Mouse (Mus musculus): ENCODE data around the gene Wdr95. TPM values are rescaled to one million over a fixed set of nuclear protein-coding genes. Genes with fewer than 3 reads are reported as not detected.

The Wdr95 gene
- polyA plus RNA-seq, 1 experiment from 2014 or later = 0.36 TPM

- DNase-seq (ENCODE audit: low spot score) (no peak), ATAC-seq (ENCODE audit: low FRiP score) (no peak)
- no peaks in the 10 kb centered on the region for H3K36me3 ChIP-seq (replicated peaks; ENCODE audit: control insufficient read depth, insufficient read depth)
- H3K27me3 ChIP-seq (ENCODE audit: control insufficient read depth, insufficient read depth, low read length) = no peaks in the 10 kb centered on the region
- H3K4me2 ChIP-seq (replicated peaks) = peak overlapping the region; percentile 24
- peaks cover 21% of the 10 kb centered on the region for H3K4me1 ChIP-seq (replicated peaks; ENCODE audit: control insufficient read depth, insufficient read depth, low read length)
- WGBS = 25% methylated on average over 9 of the region's 9 CpGs
- H3K4me3 ChIP-seq (replicated peaks; ENCODE audit: low read length) = no peak overlapping the region
- no peaks in the 10 kb centered on the region for H3K9me3 ChIP-seq (ENCODE audit: control insufficient read depth, low read length)
- peak overlapping the region; percentile 75 for H3K27ac ChIP-seq
- H3K9ac ChIP-seq = no peak overlapping the region
These were observed 14.9 kb upstream of the Wdr95 start for GRCm38 (mm10) chr5:149513438-149514086.

GRCm38 (mm10) chr5:149514087-149514671, 14.3 kb upstream of the Wdr95 start:
- peak overlapping the region; percentile 24 for H3K4me2 ChIP-seq (replicated peaks)
- no peak overlapping the region for H3K4me3 ChIP-seq (replicated peaks; ENCODE audit: low read length)
- ATAC-seq (ENCODE audit: low FRiP score) (peak; percentile 61), DNase-seq (ENCODE audit: low spot score) (peak; percentile 73)
- 0 out of 2 replicates have a peak overlapping the region, but pooled peaks have one; percentile 2 for H3K9ac ChIP-seq
- H3K27me3 ChIP-seq (ENCODE audit: control insufficient read depth, insufficient read depth, low read length) = no peaks in the 10 kb centered on the region
- no peaks in the 10 kb centered on the region for H3K36me3 ChIP-seq (replicated peaks; ENCODE audit: control insufficient read depth, insufficient read depth)
- WGBS = 13% methylated on average over 14 of the region's 14 CpGs
- H3K9me3 ChIP-seq (ENCODE audit: control insufficient read depth, low read length) = no peaks in the 10 kb centered on the region
- peaks cover 21% of the 10 kb centered on the region for H3K4me1 ChIP-seq (replicated peaks; ENCODE audit: control insufficient read depth, insufficient read depth, low read length)
- H3K27ac ChIP-seq = peak overlapping the region; percentile 75

GRCm38 (mm10) chr5:149514890-149515289, 13.6 kb upstream of the Wdr95 start:
- 61% methylated on average over 3 of the region's 3 CpGs for WGBS
- no peak overlapping the region for H3K4me3 ChIP-seq (replicated peaks; ENCODE audit: low read length)
- DNase-seq (ENCODE audit: low spot score) = no peak
- peak overlapping the region; percentile 75 for H3K27ac ChIP-seq
- peaks cover 21% of the 10 kb centered on the region for H3K4me1 ChIP-seq (replicated peaks; ENCODE audit: control insufficient read depth, insufficient read depth, low read length)
- no peaks in the 10 kb centered on the region for H3K27me3 ChIP-seq (ENCODE audit: control insufficient read depth, insufficient read depth, low read length)
- no peak for ATAC-seq (ENCODE audit: low FRiP score)
- no peak overlapping the region for H3K9ac ChIP-seq
- H3K36me3 ChIP-seq (replicated peaks; ENCODE audit: control insufficient read depth, insufficient read depth) = no peaks in the 10 kb centered on the region
- H3K4me2 ChIP-seq (replicated peaks) = no peak overlapping the region
- H3K9me3 ChIP-seq (ENCODE audit: control insufficient read depth, low read length) = no peaks in the 10 kb centered on the region

- ATAC-seq (ENCODE audit: low FRiP score) (no peak), DNase-seq (ENCODE audit: low spot score) (no peak)
- no peaks in the 10 kb centered on the region for H3K36me3 ChIP-seq (replicated peaks; ENCODE audit: control insufficient read depth, insufficient read depth)
These were observed 11.4 kb upstream of the Wdr95 start for GRCm38 (mm10) chr5:149517116-149517515.

GRCm38 (mm10) chr5:149520806-149521205, 7.7 kb upstream of the Wdr95 start:
- H3K27ac ChIP-seq = no peak overlapping the region
- no peak overlapping the region for H3K4me3 ChIP-seq (replicated peaks; ENCODE audit: low read length)
- ATAC-seq (ENCODE audit: low FRiP score) = no peak
- no peaks in the 10 kb centered on the region for H3K9me3 ChIP-seq (ENCODE audit: control insufficient read depth, low read length)
- H3K36me3 ChIP-seq (replicated peaks; ENCODE audit: control insufficient read depth, insufficient read depth) = no peaks in the 10 kb centered on the region
- WGBS = 90% methylated on average over 5 of the region's 5 CpGs
- H3K4me1 ChIP-seq (replicated peaks; ENCODE audit: control insufficient read depth, insufficient read depth, low read length) = peaks cover 12% of the 10 kb centered on the region; the same call in 1 of the 2 replicates
- no peak overlapping the region for H3K9ac ChIP-seq
- no peak for DNase-seq (ENCODE audit: low spot score)
- no peak overlapping the region for H3K4me2 ChIP-seq (replicated peaks)
- no peaks in the 10 kb centered on the region for H3K27me3 ChIP-seq (ENCODE audit: control insufficient read depth, insufficient read depth, low read length)

More at GRCm38 (mm10) chr5:149517116-149517515, 11.4 kb upstream of the Wdr95 start:
- WGBS = 54% methylated on average over 6 of the region's 6 CpGs
- Histone ChIP-seq H3K4me3 (replicated peaks; ENCODE audit: low read length) (no peak overlapping the region), H3K4me2 (replicated peaks) (no peak overlapping the region), H3K27ac (no peak overlapping the region), H3K9ac (no peak overlapping the region), H3K4me1 (replicated peaks; ENCODE audit: control insufficient read depth, insufficient read depth, low read length) (peaks cover 18% of the 10 kb centered on the region), H3K27me3 (ENCODE audit: control insufficient read depth, insufficient read depth, low read length) (no peaks in the 10 kb centered on the region), H3K9me3 (ENCODE audit: control insufficient read depth, low read length) (no peaks in the 10 kb centered on the region)

- Histone ChIP-seq H3K27me3 (ENCODE audit: control insufficient read depth, insufficient read depth, low read length) (no peaks in the 10 kb centered on the region), H3K4me3 (replicated peaks; ENCODE audit: low read length) (no peak overlapping the region), H3K27ac (peak overlapping the region; percentile 89), H3K4me2 (replicated peaks) (peak overlapping the region; percentile 31), H3K4me1 (replicated peaks; ENCODE audit: control insufficient read depth, insufficient read depth, low read length) (peaks cover 27% of the 10 kb centered on the region), H3K9me3 (ENCODE audit: control insufficient read depth, low read length) (no peaks in the 10 kb centered on the region), H3K36me3 (replicated peaks; ENCODE audit: control insufficient read depth, insufficient read depth) (no peaks in the 10 kb centered on the region), H3K9ac (peak overlapping the region; percentile 6; the same call in 1 of the 2 replicates)
- ATAC-seq (ENCODE audit: low FRiP score) (no peak), DNase-seq (ENCODE audit: low spot score) (no peak)
- WGBS = 39% methylated on average over 6 of the region's 6 CpGs
These were observed 4.6 kb upstream of the Wdr95 start for GRCm38 (mm10) chr5:149523856-149524241.

- Histone ChIP-seq H3K4me1 (replicated peaks; ENCODE audit: control insufficient read depth, insufficient read depth, low read length) (peaks cover 30% of the 10 kb centered on the region), H3K36me3 (replicated peaks; ENCODE audit: control insufficient read depth, insufficient read depth) (no peaks in the 10 kb centered on the region), H3K4me3 (replicated peaks; ENCODE audit: low read length) (no peak overlapping the region)
These were observed 4.1 kb upstream of the Wdr95 start for GRCm38 (mm10) chr5:149524242-149524858.

GRCm38 (mm10) chr5:149525055-149525785, 3.3 kb upstream of the Wdr95 start:
- WGBS = 40% methylated on average over 6 of the region's 6 CpGs
- Histone ChIP-seq H3K9me3 (ENCODE audit: control insufficient read depth, low read length) (no peaks in the 10 kb centered on the region), H3K27me3 (ENCODE audit: control insufficient read depth, insufficient read depth, low read length) (no peaks in the 10 kb centered on the region), H3K4me2 (replicated peaks) (peak overlapping the region; percentile 31), H3K36me3 (replicated peaks; ENCODE audit: control insufficient read depth, insufficient read depth) (no peaks in the 10 kb centered on the region), H3K4me3 (replicated peaks; ENCODE audit: low read length) (no peak overlapping the region), H3K4me1 (replicated peaks; ENCODE audit: control insufficient read depth, insufficient read depth, low read length) (peaks cover 30% of the 10 kb centered on the region), H3K27ac (peak overlapping the region; percentile 89), H3K9ac (no peak overlapping the region)
- ATAC-seq (ENCODE audit: low FRiP score) (no peak), DNase-seq (ENCODE audit: low spot score) (no peak)

More at GRCm38 (mm10) chr5:149524242-149524858, 4.1 kb upstream of the Wdr95 start:
- Histone ChIP-seq H3K9me3 (ENCODE audit: control insufficient read depth, low read length) (no peaks in the 10 kb centered on the region), H3K4me2 (replicated peaks) (peak overlapping the region; percentile 31), H3K27ac (peak overlapping the region; percentile 89), H3K27me3 (ENCODE audit: control insufficient read depth, insufficient read depth, low read length) (no peaks in the 10 kb centered on the region), H3K9ac (peak overlapping the region; percentile 6; the same call in 1 of the 2 replicates)
- 10% methylated on average over 16 of the region's 16 CpGs for WGBS
- DNase-seq (ENCODE audit: low spot score) (peak; percentile 95), ATAC-seq (ENCODE audit: low FRiP score) (peak; percentile 80)

GRCm38 (mm10) chr5:149526467-149526951, 2.0 kb upstream of the Wdr95 start:
- Histone ChIP-seq H3K36me3 (replicated peaks; ENCODE audit: control insufficient read depth, insufficient read depth) (no peaks in the 10 kb centered on the region), H3K27ac (peak overlapping the region; percentile 90; the same call in 1 of the 2 replicates), H3K4me1 (replicated peaks; ENCODE audit: control insufficient read depth, insufficient read depth, low read length) (peaks cover 30% of the 10 kb centered on the region), H3K9ac (no peak overlapping the region), H3K4me3 (replicated peaks; ENCODE audit: low read length) (no peak overlapping the region), H3K9me3 (ENCODE audit: control insufficient read depth, low read length) (no peaks in the 10 kb centered on the region), H3K4me2 (replicated peaks) (no peak overlapping the region), H3K27me3 (ENCODE audit: control insufficient read depth, insufficient read depth, low read length) (no peaks in the 10 kb centered on the region)
- ATAC-seq (ENCODE audit: low FRiP score) (no peak), DNase-seq (ENCODE audit: low spot score) (peak; percentile 64)
- 39% methylated on average over 10 of the region's 10 CpGs for WGBS

Data from hindbrain, embryonic 14.5 days (tissue).